Mouse (Mus musculus): Measurements from ENCODE around the gene Rab24.

Gene Rab24

GRCm38 (mm10) chr13:55321434-55322129 is at the start of gene Rab24:
TSS of gene Rab24 (minus strand) at chr13:55321946.
- DNase-seq: peak; percentile 87

DNA sequence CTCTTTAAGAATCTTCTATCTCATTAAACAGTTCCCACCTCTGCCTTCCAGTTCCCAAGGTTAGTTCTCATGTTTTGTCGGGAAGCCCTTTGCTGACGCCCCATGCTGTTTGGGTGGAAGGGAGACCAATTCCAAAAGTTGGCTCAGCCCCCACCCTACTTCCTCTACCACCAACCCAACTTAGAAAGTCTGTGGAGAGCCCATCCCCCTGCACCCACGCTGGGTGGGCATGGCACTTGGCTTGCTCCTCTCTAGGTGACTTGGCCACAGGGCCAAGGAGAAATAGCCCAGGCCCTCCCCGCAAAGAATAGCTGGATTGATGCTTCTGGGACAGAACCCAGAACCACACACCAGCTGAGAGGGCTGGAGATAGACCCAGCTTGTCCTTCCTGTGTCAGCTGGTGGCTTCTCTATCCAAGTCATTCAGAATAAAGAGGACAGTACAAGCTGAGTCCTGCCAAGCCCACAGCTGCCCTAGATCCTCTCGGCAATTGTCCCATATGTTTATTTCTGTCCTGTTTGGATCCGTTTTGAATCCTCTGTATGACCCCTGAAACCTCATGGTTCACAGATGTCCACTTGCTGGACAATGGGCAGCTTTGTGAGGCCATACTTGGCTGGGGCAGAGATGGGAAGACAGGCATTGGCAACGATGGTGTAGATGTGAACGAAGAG is 49.4 kb upstream of the Rab24 start:
- DNase-seq: no peak

- no peak for DNase-seq
Measured at GRCm38 (mm10) chr13:55370234-55370633, 48.5 kb upstream of the Rab24 start.

DNA sequence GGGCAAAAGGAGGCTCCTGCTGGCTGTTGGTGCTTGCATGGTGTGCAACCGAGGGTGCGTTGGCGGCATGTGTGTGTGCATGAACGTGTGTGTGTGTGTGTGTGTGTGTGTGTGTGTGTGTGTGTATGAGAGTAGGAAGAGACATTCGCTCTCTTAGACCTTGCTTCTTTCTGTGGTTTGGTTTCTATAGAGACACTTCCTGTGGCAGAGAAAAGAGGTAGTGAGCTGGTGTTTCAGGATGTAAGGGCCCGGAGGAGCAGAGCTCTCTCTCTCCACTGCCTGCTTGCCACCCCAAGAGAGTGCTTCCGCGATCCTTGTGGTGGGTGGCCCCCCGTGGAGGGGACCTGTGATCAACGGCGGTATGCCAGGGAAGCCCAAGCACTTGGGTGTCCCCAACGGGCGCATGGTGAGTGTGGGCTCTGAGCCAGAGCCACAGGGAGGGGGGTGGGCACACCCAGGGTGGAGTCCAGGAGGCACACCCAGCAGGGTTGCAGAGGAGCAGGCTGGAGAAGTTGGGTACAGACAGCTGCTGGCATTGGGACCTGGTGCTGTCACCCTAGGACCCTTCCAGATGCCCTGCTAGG is 47.9 kb upstream of the Rab24 start, which contains the start of gene Rgs14:
Gene Rgs14, plus strand, starts transcription at position 202 of the 584 bp plus-strand sequence.
- DNase-seq: no peak

DNA sequence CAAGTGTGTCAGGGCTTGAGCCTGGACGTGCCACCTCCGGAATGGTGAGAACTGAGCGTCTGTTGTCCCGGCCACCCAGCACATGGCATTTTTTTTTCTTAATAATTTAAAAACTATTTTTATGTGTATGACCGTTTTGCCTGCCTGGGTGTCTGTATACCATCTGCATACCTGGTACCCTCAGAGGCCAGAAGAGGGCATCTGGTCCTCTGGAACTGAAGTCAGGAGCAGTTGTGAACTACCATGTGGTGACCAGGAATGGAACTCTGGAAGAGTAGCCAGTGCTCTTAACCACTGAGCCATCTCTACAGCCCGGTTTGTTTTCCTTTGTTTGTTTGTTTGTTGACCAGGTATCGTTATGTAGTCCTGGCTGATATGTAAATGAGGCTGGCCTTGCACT is 46.7 kb upstream of the Rab24 start:
- no peak for DNase-seq

GRCm38 (mm10) chr13:55362453-55363060 is 40.8 kb upstream of the Rab24 start, which contains the start of gene Lman2:
TSS of gene Lman2 (minus strand) at chr13:55362783.
- DNase-seq: peak; percentile 88

DNA sequence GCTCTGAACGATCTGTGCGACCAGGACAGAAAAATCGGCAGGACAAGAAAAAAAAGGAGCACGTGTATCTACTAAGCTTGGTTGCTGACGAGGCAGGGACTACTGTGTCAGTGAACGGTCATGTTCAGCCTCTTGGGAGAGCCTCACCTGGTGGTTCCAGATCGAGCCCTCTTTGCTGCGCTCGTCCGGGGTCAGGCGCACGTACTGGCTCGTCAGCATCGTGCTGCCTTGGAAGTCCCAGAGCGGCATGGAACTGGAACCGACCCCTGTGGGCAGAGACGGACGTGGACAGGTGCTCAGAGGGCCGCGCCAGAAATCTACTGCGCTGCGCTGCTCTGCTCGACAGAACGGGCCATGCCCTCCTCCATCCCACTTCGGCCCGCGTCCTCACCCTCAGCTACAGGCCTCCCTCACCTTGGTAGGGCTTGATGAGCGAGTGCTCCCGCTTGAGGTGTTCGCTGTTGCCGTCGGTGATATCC is 40.3 kb upstream of the Rab24 start:
- DNase-seq: peak; percentile 14

DNA sequence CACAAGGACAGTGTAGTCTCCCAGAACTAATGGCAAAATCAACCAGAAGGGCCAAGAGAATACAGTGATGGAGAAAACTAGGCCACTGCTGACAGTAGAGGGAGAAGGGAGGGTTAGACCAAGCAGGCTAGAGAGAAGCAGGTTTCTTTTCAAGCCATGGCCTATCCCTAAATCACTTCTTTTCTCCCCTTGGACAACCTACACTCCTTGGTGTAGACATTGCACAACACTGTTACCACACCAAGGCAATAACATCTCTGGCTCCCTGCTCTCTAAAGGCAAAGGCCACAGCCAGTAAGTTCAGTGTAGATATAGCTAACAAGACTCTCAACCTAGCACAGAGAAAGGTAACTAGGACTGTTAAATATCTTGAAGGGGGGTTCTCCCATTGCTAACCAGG is 39.4 kb upstream of the Rab24 start:
- no peak for DNase-seq

DNA sequence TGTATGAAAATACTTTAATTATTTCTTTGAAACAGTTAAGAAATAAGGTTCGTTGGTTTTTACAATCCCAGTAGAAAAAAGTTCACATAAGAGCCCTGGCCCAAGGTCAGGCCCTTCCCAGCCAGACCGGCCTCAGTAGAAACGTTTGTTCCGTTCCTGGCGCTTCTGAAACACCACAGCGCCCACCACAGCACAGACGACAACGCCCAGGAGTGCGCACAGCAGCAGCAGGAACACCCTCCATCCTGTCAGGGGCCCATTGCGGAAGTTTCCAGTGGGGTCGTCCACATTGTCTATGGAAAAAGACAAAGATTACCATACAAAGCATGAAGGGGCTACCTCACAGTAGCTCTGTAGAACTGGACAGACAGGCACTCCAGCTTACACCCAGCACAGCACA is 25.0 kb upstream of the Rab24 start:
- no peak for DNase-seq

GRCm38 (mm10) chr13:55344286-55344685 is 22.5 kb upstream of the Rab24 start:
- DNase-seq: no peak

DNA sequence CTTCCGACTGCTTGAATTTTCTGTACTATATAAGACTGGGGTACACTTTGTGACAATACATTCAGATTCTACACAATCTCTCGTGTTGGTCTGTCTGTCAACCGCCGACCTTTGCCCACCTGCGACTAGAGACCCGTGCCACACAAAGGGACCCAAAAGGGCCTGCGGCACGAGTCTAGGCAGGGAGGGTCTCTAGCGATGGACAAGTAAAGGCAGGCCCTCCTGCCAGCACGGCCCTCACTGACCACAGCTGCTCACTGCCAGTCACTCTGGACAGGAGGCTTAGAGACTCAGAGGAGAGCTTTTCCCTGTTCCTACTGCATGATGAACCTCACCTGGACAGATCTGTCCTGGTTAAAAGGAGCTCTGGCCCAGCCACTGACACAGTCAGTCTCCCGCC is 20.7 kb upstream of the Rab24 start:
- no peak for DNase-seq

DNA sequence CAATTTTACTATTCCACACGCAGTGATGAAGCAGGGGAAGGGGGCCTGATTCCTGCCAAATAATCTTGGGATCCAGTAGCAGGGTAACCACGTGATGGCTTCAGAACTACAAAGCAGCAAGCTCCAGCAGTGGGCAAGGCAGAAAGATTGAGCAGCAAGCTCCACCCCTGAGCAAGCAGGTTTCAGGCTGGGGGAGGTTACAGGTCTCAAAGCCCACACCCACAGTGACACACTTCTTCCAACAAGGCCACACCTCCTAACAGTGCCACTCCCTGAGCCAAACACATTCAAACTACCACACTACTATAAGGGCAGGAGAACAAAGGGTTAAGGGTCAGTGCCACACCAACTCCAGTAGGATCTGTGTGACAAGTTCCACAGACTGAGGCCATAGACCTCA is 17.5 kb upstream of the Rab24 start:
- no peak for DNase-seq

GRCm38 (mm10) chr13:55338131-55339054 is 16.6 kb upstream of the Rab24 start:
- no peak for DNase-seq

DNA sequence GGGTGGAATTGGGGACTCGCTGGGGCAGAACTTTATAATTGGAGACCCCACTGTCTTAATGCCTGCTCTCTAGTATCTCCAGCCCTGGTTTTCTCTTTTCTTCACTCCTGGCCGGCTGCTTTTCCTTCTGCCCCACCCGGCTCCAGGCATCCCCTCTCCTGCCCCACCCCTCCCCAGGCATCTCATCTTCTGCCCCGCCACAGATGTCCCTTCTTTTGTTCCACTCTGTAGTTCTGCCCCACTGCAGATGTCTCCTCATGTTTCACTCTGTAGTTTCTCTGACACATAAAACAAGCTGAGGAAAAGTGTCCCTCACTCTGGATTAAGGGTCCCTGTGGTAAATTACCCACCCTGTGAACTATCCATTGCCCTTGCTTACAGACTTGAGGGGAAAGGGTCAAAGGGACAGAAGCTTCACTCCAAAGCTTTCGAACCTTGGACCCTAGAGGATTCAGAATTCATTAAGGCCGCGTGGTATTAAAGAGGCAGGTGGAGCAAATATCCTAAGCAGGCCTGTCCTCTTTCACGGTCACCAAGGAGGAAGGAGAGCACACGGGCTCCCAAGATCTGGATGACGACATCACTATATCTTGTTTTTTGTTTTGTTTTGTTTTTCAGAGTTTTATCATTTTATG is 15.7 kb upstream of the Rab24 start:
- no peak for DNase-seq

DNA sequence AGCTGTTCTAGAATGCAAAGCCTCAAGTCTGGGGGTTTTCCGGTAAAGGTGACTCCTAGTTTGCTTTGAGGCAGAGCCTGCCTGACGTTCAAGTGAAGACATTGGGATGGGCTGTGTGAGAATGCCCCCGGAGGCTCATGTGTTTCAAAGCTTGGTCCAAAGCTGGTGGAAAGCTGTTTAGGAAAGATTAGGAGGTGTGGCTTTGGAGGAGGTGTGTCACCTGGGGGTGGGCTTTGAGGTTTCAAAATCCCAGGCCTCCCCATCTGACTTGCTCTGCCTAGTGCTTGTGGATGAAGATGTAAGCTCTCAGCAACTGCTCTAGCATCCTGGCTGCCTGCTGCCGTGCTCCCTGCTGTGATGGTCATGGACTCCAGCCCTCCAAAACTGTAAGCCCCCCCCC is 14.0 kb upstream of the Rab24 start:
- DNase-seq: no peak

DNA sequence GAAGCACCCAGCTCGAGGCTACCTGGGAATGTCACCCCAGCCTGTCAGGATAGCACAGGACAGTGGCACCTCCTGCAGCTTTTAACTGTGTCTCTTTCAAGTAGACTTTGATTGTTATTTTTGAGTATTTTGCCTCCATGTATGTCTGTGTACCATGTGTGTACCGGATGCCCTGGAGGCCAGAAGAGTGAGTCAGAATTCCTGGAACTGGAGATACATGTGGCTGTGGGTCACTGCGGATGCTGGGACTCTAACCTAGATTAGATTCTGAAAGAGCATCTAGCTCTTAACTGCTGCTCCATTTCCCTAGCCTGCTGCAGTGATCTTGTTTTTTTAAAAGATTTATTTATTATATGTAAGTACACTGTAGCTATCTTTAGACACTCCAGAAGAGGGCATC is 10.6 kb upstream of the Rab24 start:
- no peak for DNase-seq

- DNase-seq: no peak
Measured at GRCm38 (mm10) chr13:55330567-55331400, 9.0 kb upstream of the Rab24 start.

- peak; percentile 86 for DNase-seq
Measured at GRCm38 (mm10) chr13:55329683-55330566, 8.2 kb upstream of the Rab24 start, which contains the start of gene Mxd3. TSS of gene Mxd3 (minus strand) at chr13:55329823.

GRCm38 (mm10) chr13:55329109-55329682 is 7.5 kb upstream of the Rab24 start:
- DNase-seq: peak; percentile 62

All from right cerebral cortex, postnatal 4 days (tissue).